Mouse (Mus musculus) lung, embryonic 14.5 days (tissue): ENCODE data around the gene Sdf4. TPM values are rescaled to one million over a fixed set of nuclear protein-coding genes. Genes with fewer than 3 reads are reported as not detected.

Experiments used
- ATAC-seq: fragments of 200-750 bp; cut with Nextera tagmentation; 2 replicates; pipeline ENCODE4 v1.8.0; 2017; ENCODE audit warnings: mild to moderate bottlenecking, moderate TSS enrichment, moderate library complexity; ENCODE audit not compliant: insufficient read depth
- DNase-seq: peaks from one replicate; pipeline ENCODE4 v3.0.0-alpha.2; 2015
- H3K27ac ChIP-seq: fragments of 300-500 bp; sonication (generic); 2 replicates; pipeline ENCODE4 v1.5.1; 2014; ENCODE audit warnings: low read depth, mild to moderate bottlenecking, moderate library complexity
- H3K27me3 ChIP-seq: fragments of 300-500 bp; sonication (generic); 2 replicates; pipeline ENCODE4 v1.6.1; 2014; ENCODE audit warnings: low read length, control low read depth; ENCODE audit not compliant: insufficient read depth
- H3K36me3 ChIP-seq: fragments of 300-500 bp; sonication (generic); 2 replicates; pipeline ENCODE4 v1.6.1; 2014; ENCODE audit warnings: control low read depth; ENCODE audit not compliant: insufficient read depth
- H3K4me1 ChIP-seq: fragments of 300-500 bp; sonication (generic); 2 replicates; pipeline ENCODE4 v1.6.1; 2014; ENCODE audit warnings: antibody characterized with exemption, control low read depth; ENCODE audit not compliant: insufficient read depth
- H3K4me2 ChIP-seq: fragments of 300-500 bp; sonication (generic); 2 replicates; pipeline ENCODE4 v1.6.1; 2014; ENCODE audit warnings: mild to moderate bottlenecking
- H3K4me3 ChIP-seq: fragments of 300-500 bp; sonication (generic); 2 replicates; pipeline ENCODE4 v1.5.1; 2014; ENCODE audit warnings: low read depth, low read length
- H3K9ac ChIP-seq: fragments of 300-500 bp; sonication (generic); 2 replicates; pipeline ENCODE4 v1.6.1; 2014
- H3K9me3 ChIP-seq: fragments of 300-500 bp; sonication (generic); 2 replicates; pipeline ENCODE4 v1.6.1; 2016; ENCODE audit warnings: low read depth, low read length, control low read depth
- CTCF ChIP-seq: IDR thresholded peaks from 2 replicates; pipeline ENCODE4 v1.5.1; 2016; ENCODE audit warnings: antibody characterized with exemption, low read depth
- WGBS: fragments of 180-500 bp; shearing (Covaris S2); extraction: QIAGEN DNeasy Blood & Tissue Kit; methylation state at CpG from one replicate; pipeline ENCODE4 v1.1.7; 2014; 5-methylcytosine and 5-hydroxymethylcytosine counted together
- polyA plus RNA-seq: library from polyadenylated mRNA; unstranded; fragments of >200 nt; fragmentation: Nextera tagmentation; extraction: Ambion mirVana; gene quantifications from 2 replicates; pipeline ENCODE4 v1.2.1, GENCODE M21; 2014

Sdf4 gene
- polyA plus RNA-seq, 1 experiment from 2014 or later, result 152 TPM

GRCm38 (mm10) chr4:156024184-156024583 is 31.5 kb downstream of the Sdf4 start:
- no peak overlapping the region for H3K27ac ChIP-seq
- 0 out of 2 replicates have a peak, but pooled peaks cover 2% of the 10 kb centered on the region for H3K36me3 ChIP-seq
- WGBS, result 84% methylated on average over 7 of the region's 7 CpGs
- H3K9ac ChIP-seq, result no peak overlapping the region
- no peaks in the 10 kb centered on the region; the same call in 1 of the 2 replicates for H3K4me1 ChIP-seq
- no peaks in the 10 kb centered on the region for H3K27me3 ChIP-seq
- no peak for TF ChIP-seq CTCF
- no peak for DNase-seq
- H3K9me3 ChIP-seq, result no peaks in the 10 kb centered on the region
- H3K4me3 ChIP-seq, result no peak overlapping the region
- no peak overlapping the region for H3K4me2 ChIP-seq
- ATAC-seq, result no peak

GRCm38 (mm10) chr4:156026013-156026412 is 33.3 kb downstream of the Sdf4 start, which contains the start of gene Tnfrsf18:
Gene Tnfrsf18, plus strand, starts transcription at chr4:156026164.
- ATAC-seq, result peak; percentile 76
- peak within 1 kb of the TSS; percentile 3 for H3K9ac ChIP-seq
- H3K27ac ChIP-seq, result peak within 1 kb of the TSS; percentile 3; the same call in 1 of the 2 replicates

GRCm38 (mm10) chr4:156028580-156028979 is 35.9 kb downstream of the Sdf4 start:
- Histone ChIP-seq H3K9ac (no peak overlapping the region), H3K9me3 (no peaks in the 10 kb centered on the region), H3K4me2 (no peak overlapping the region), H3K27ac (no peak overlapping the region), H3K36me3 (0 out of 2 replicates have a peak, but pooled peaks cover 7% of the 10 kb centered on the region), H3K27me3 (no peaks in the 10 kb centered on the region), H3K4me1 (peaks cover 12% of the 10 kb centered on the region; the same call in 1 of the 2 replicates), H3K4me3 (no peak overlapping the region)
- WGBS, result 86% methylated on average over 7 of the region's 7 CpGs
- DNase-seq (no peak), ATAC-seq (no peak)
- no peak for TF ChIP-seq CTCF

More at GRCm38 (mm10) chr4:156026013-156026412, 33.3 kb downstream of the Sdf4 start, which contains the start of gene Tnfrsf18:
- 0 out of 2 replicates have a peak, but pooled peaks cover 7% of the 10 kb centered on the region for H3K36me3 ChIP-seq
- DNase-seq, result peak; percentile 66
- WGBS, result 19% methylated on average over 4 of the region's 4 CpGs
- H3K27me3 ChIP-seq, result no peaks in the 10 kb centered on the region
- no peak; the same call in 1 of the 2 replicates for TF ChIP-seq CTCF
- peaks cover 5% of the 10 kb centered on the region; the same call in 1 of the 2 replicates for H3K4me1 ChIP-seq
- H3K4me3 ChIP-seq, result no peak within 1 kb of the TSS
- no peak within 1 kb of the TSS for H3K4me2 ChIP-seq
- H3K9me3 ChIP-seq, result no peaks in the 10 kb centered on the region

GRCm38 (mm10) chr4:156030651-156031118 is 38.0 kb downstream of the Sdf4 start:
- ATAC-seq, result 0 out of 2 replicates have a peak, but pooled peaks have one; percentile 3
- no peak for TF ChIP-seq CTCF
- H3K27ac ChIP-seq, result peak overlapping the region; percentile 72; the same call in 1 of the 2 replicates

GRCm38 (mm10) chr4:156031255-156031592 is 38.6 kb downstream of the Sdf4 start:
- Histone ChIP-seq H3K4me3 (peak overlapping the region; percentile 41), H3K9me3 (no peaks in the 10 kb centered on the region), H3K4me2 (peak overlapping the region; percentile 80), H3K4me1 (peaks cover 12% of the 10 kb centered on the region; the same call in 1 of the 2 replicates), H3K27me3 (peaks cover 19% of the 10 kb centered on the region), H3K9ac (peak overlapping the region; percentile 53), H3K27ac (peak overlapping the region; percentile 89; the same call in 1 of the 2 replicates), H3K36me3 (0 out of 2 replicates have a peak, but pooled peaks cover 7% of the 10 kb centered on the region)
- ATAC-seq, result no peak
- 7% methylated on average over 7 of the region's 7 CpGs for WGBS
- no peak for DNase-seq
- no peak for TF ChIP-seq CTCF

More at GRCm38 (mm10) chr4:156030651-156031118, 38.0 kb downstream of the Sdf4 start:
- Histone ChIP-seq H3K4me3 (peak overlapping the region; percentile 41), H3K9me3 (no peaks in the 10 kb centered on the region), H3K9ac (peak overlapping the region; percentile 53), H3K4me1 (peaks cover 12% of the 10 kb centered on the region; the same call in 1 of the 2 replicates), H3K4me2 (peak overlapping the region; percentile 80), H3K27me3 (peaks cover 13% of the 10 kb centered on the region), H3K36me3 (0 out of 2 replicates have a peak, but pooled peaks cover 7% of the 10 kb centered on the region)
- 39% methylated on average over 9 of the region's 9 CpGs for WGBS
- DNase-seq, result no peak

- no peak for TF ChIP-seq CTCF
- Histone ChIP-seq H3K36me3 (0 out of 2 replicates have a peak, but pooled peaks cover 7% of the 10 kb centered on the region), H3K27me3 (peaks cover 19% of the 10 kb centered on the region), H3K27ac (peak overlapping the region; percentile 89), H3K9ac (peak overlapping the region; percentile 53), H3K4me1 (peaks cover 12% of the 10 kb centered on the region; the same call in 1 of the 2 replicates), H3K4me3 (peak overlapping the region; percentile 41), H3K9me3 (no peaks in the 10 kb centered on the region), H3K4me2 (peak overlapping the region; percentile 80)
- peak; percentile 88 for DNase-seq
- ATAC-seq, result peak; percentile 92
- 2% methylated on average over 24 of the region's 24 CpGs for WGBS
Measured at GRCm38 (mm10) chr4:156031593-156032391, 39.1 kb downstream of the Sdf4 start.
